Mouse (Mus musculus) heart, postnatal 25 days (tissue): ENCODE results near the gene 6820408C15Rik. TPM values are rescaled to one million over a fixed set of nuclear protein-coding genes. Genes with fewer than 3 reads are reported as not detected.

Experiments used
- DNase-seq: peaks from one replicate; pipeline ENCODE4 v3.0.0; 2022; ENCODE audit warnings: low spot score
- intact Hi-C: fragments of 180-260 bp; cut with DNase I; formaldehyde crosslinking; loops from one replicate; pipeline ENCODE4 v1.15.1; 2025
- total RNA-seq, 2 experiments: library from RNA; stranded (reverse); gene quantifications; 2 replicates each; pipeline ENCODE4 v1.2.3; 2021

Gene 6820408C15Rik
- total RNA-seq, result 1 to 10 TPM; 2.8 to 3.0 TPM

DNA sequence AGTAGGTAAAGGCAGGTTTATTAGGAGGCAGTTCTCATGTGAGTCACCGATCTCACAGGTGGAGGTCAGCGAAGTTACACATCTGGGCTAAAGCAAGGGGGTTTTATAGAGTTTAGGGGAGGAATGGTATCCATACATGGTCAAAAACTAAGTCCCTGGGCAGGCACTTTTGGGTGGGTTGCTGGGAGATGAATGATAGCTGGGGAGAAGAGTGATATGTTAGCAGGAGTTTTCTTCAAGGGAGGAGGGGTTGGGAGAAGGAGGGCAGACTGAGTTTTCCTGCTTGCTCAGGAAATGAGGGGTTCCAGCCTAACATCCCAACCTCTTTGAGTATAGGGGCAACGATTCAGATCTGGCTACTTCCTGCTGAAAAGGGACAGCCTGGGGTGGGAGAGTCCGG lies at the start of gene 6820408C15Rik:
Gene 6820408C15Rik, plus strand, starts transcription at position 301 of the 400 bp plus-strand sequence.
- no peak for DNase-seq
- intact Hi-C loops, result loop anchor here (2.0 kb wide), 2 partner anchors 16 to 20 kb away; partner anchors contain the start of gene Sox12

DNA sequence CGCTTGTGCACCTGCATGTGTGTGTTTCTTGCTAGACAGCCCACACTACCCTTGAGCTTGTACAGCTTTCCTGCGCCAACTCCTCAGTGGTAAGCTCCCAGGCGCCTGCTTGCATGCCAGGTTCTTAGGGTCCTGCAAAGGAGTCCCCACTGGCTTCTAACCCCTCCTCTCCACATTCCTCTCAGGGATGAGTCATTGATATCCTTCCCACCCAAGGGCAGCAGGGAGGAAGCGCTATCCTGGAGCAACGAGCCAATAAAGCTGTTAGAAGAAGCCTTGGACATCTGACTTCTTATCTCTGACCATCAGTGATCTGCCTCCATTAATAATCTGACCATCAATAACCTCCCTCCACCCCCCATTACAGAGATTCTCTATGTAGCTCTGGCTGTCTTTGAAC lies 47.5 kb upstream of the 6820408C15Rik start:
- intact Hi-C loops, result loop anchor here (5.0 kb wide), 4 partner anchors 96 to 341 kb away; no protein-coding TSS in a partner anchor

DNA sequence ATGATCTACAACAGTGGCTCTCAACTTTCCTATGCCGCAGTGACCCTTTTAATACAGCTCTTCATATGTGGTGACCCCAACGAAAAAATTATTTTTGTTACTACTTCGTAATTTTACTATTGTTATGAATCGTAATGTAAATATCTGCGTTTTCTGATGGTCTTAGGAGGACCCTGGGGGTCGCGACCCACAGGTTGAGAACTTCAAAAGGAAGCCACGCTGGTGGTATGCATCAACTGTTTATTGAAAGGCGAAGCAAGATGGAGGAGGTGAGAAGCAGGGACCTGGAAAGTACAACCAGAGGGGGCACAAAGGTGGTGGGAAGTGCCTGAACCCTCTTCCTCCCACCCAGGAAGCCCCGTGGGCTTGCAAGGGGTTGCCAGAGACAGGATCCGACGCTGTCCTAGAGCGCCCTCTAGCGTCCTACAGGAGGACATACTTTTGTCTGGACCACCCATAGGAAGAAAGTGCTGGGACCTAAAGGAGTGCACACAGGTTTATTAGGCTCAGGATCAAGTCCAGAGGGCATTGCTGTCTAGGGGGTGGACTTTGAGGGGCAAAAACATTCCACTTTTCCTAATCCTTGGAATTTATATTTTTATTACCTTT lies 46.8 kb upstream of the 6820408C15Rik start:
- intact Hi-C loops, result loop anchor here (5.0 kb wide), 4 partner anchors 96 to 341 kb away; no protein-coding TSS in a partner anchor
- DNase-seq, result no peak

More for the DNA sequence above, 47.5 kb upstream of the 6820408C15Rik start:
- DNase-seq, result no peak

DNA sequence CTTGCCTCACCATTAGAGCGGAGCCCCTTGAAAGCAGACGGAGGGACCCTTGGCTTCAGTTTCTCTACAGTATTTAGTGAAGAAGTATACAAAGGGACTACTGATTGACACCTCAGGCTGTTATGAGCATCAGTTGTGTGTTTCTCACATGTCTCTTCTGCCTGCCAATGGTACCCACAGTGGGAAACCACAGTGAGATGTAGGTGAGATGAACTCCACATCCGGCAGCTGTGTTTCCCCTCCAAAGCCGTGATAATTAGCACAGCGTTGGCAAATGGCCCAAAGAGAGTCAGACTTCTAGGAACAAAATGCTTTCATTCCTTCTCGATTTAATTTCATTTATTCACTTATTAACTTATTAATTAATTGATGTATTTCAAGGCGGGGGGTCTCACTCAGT lies 43.3 kb upstream of the 6820408C15Rik start:
- intact Hi-C loops, result no loop called here
- DNase-seq, result no peak

DNA sequence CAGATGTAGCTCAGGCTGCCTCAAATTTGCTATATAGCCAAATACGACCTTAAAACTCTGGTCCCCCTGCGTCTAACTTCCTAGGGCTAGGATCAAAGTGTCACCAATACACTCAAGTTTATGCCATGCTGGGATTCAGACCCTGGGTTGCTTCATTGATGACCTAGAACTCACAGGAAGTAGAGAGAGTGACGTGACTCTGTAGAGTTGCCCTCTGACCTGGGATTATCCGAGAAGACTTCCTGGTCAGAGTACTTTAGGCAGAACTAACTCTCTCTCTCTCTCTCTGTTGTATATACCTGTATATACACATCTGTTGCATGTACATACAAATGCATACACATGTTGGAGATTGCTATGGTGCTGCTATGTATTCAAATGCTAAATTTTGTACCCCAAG lies 42.7 kb upstream of the 6820408C15Rik start:
- intact Hi-C loops, result no loop called here

DNA sequence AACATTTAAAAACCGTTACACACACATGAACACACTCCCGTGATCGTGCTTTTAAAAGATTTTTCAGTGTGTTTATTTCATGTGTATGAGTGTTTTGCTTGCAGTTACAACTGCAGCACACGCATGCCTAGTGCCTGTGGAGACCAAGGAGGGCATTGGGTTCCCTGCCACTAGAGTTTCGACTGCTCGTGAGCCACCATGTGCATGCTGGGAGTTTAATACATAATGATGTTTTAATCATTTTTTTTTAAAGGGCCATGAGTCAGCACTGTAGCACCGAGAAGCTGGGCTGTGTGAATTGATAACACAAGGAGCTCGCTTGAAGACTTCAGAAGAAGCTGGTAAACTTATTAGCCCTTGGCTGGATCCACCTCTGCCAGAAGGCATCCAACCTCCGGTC lies 41.8 kb upstream of the 6820408C15Rik start:
- no peak for DNase-seq
- intact Hi-C loops, result no loop called here

More for the DNA sequence above, 42.7 kb upstream of the 6820408C15Rik start:
- no peak for DNase-seq

DNA sequence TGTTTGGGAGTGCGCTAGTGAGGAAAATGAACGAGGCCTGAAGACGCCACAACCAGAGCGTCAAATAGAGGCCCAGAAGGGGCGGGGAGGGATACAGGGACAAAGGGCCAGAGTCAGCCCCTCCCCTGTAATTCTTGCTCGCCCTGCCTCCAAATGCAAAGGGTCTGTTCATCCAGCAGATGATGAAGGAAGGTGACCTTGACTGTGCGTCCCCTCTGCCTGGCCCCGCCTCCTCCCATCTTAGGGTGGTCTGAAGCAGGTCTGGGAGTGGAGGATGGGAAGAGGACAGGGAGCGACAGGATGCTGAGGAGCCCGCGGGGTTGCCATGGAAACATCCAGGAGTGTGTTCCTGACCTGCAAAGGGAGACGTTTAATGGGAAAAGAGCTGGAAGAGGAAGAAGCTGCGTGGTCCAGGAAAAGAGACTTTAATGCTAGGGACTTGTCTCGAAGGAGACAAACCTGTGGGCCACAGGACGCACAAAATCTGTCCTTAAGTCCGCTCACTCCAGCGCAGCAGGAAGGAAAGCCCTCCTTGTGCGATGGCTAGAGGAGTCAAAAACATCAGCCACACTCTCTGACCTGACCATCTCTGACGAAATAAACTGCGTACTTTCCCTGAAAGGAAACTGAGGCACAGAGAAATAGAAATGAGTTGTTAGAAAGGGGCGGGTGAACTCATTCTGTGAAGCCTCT lies 39.6 kb upstream of the 6820408C15Rik start:
- intact Hi-C loops, result no loop called here
- DNase-seq, result no peak

DNA sequence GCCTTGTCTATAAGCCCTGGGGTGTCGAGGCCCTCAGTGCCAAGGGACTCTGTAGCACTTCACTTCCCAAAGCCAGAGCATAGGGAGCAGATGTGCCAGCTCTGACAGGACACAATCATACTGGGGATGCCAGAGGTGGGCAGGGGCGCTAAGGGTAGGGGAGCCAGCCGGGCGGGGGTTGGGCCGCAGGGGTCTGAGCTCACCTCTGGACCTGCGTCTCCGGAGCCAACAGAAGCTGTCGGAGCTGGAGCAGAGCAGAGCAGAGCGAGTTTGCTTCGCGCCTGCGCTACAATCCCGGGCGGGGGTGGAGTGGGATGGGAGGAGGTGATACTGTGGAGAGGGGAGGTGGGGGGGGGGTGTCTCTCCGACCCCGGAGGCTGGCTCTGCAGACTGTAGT lies 39.0 kb upstream of the 6820408C15Rik start, which contains the start of gene Nrsn2:
Gene Nrsn2, minus strand, starts transcription at position 294 of the 397 bp plus-strand sequence.
- intact Hi-C loops, result no loop called here
- no peak for DNase-seq

DNA sequence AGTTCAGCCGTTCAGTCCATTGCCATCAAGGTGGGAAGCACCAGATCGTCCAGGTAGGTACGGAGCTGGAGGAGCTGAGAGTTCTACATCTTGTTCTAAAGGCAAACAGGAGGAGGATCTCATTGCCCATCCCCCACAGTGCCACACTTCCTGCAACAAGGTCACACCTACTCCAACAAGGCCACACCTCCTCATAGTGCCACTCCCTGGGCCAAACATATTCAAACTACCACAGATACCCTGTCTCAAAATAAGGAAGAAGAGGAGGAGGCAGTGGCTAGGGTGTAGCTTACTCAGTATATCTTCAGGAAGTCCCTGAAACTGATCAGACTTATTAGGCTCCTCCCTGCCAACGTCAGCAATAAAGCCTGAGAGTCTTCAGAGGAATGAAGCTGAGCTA lies 31.2 kb upstream of the 6820408C15Rik start:
- intact Hi-C loops, result no loop called here
- DNase-seq, result no peak

DNA sequence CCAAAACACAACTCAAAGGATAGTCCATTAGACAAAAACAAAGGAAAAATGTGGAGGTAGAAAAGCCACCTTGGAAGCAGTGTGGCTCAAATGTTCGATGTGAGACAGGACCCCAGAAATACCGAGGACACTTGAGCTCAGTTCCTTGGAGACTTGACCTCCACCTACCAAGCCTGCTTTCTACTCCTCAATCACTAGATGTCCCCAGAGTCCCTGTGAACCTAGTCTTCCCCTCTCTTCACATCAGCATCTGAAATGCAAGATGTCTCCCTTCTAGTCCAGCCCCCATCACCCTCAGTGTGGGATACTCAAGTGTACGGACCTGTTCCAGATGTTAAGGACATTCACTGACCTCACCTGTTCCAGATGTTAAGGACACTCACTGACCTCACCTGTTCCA lies 22.6 kb upstream of the 6820408C15Rik start:
- no peak for DNase-seq
- intact Hi-C loops, result loop anchor here (1.0 kb wide), 1 partner anchor 45 kb away; no protein-coding TSS in a partner anchor

DNA sequence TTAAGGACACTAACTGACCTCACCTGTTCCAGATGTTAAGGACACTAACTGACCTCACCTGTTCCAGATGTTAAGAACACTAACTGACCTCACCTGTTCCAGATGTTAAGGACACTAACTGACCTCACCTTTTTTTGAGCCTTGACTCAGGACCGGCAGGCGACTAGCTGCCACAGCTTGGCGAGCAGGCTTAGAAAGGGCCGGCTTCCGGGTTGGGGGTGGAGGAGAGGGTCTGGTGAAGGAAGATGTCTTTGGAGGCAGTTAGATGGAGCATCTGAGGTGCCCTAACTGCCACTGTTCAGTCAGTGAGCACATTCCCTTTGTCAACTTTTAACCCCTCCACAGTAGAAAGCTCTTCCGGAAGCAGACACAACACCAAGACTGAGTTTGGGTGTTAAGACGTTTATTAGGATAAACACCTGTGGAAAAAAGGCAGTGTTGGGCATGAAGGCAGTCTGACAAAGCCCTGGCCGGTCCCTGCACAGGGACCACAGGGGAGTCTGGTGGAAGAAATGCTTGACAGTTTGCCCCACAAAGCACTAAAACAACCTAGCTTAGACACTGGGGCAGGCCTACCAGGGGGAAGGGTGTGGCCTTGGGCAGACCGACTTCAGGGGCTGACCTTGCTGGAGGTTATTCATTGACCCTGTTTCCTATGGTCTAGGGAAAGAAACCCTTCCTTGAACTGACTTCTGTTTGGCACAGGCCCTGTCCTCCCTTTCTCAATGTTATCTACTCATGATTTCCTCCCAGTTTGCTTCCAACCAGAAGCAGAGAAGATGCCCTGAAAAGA lies 22.0 kb upstream of the 6820408C15Rik start:
- no peak for DNase-seq
- intact Hi-C loops, result loop anchor here (1.0 kb wide), 1 partner anchor 44 kb away; no protein-coding TSS in a partner anchor

DNA sequence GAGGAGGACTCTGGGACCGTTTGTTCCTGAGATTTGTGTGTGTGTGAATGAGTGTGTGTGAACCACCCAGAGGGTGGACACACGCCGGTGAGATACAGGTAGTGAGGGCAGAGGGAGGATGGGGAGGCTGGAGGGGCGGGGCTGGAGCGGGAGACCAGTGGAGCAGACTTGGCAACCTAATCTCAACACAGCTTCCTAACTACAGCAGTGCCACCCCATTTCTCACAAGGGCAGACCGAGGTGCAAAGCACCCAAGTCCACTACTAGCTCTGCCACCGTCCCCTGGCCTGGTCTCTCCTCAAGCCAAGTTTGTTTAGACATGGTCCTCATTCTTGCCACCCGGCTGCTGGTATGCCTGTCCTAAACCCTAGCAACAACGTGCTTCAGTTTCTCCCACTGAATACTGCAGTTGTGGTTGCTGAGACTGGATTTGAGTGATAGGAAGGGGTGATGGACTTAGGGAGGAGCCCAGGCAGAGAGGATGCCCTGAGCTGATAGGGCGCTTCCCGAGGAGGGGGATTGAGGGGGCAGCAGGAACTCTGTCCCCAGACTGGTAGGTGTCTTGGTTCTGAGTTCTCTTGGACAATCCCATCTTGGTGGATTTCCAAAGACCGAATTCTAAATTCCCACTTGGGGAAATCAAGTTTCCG lies 20.0 kb upstream of the 6820408C15Rik start:
- intact Hi-C loops, result no loop called here

DNA sequence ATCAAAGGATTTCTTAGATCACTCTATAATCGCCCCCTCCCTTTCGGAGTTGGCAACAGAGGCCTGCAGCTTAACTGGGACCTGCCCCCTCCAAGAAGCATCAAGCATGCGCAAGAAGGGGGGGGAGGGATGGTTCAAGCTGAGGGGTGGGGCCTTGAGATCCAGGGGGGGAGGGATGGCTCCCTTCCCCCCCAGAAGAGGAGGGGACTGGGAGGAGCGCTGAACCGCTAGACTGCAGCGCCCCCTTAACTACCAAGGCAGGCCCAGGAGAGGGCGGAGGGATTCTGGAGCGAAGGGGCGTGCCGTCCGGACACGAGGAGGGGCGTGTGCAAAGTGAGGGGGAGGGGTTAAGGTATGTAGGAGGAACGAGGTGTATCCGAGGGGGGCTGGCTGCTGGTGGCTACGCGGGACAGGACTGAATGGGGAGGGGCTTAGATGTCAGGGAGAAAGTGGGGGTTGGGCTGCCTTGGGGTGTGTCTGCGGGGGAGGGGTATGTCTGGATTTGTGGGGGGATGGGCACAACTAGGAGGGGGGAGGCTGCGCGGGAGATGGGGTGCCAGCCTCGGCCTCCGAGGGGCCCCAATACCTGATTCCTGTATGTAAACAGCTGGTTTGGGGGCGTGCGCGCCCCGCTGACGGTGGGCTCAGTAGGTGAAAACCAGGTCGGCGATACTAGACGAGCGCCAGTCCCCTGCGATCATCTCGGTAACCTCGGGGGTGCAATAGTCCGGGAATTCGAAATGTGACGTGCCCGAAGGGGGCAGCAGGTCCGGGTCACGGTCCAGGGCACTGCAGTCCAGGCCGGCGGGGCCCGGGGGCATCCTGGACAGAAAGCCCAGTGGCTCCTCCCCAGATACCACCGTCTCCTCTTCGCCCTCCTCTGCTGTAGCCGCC lies 19.0 kb upstream of the 6820408C15Rik start:
- peak; percentile 77 for DNase-seq
- intact Hi-C loops, result no loop called here

More for the DNA sequence above, 20.0 kb upstream of the 6820408C15Rik start:
- no peak for DNase-seq

DNA sequence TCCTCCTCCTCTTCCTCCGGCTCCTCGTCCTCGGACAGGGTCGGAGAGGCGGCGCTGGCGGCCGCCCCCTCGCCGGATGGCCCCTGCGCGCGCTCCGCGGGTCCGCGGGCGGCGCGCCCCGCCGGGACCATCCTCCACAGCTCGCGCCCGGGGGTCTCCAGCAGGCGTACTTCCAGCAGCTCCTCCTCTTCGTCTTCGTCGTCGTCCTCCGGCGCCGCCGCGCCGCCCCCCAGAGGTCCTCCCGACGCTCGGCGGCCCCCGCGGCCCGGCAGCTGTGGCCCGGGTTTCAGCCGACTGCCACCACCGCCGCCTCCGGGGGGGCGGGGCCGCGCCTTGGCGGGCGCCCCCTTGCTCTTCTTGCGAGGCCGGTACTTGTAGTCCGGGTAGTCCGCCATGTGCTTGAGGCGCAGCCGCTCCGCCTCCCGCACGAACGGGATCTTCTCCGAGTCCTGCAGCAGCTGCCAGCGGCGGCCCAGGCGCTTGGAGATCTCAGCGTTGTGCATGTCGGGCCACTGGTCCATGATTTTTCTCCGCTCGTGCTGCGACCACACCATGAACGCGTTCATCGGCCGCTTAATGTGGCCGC lies 18.3 kb upstream of the 6820408C15Rik start:
- DNase-seq, result peak; percentile 69
- intact Hi-C loops, result no loop called here

DNA sequence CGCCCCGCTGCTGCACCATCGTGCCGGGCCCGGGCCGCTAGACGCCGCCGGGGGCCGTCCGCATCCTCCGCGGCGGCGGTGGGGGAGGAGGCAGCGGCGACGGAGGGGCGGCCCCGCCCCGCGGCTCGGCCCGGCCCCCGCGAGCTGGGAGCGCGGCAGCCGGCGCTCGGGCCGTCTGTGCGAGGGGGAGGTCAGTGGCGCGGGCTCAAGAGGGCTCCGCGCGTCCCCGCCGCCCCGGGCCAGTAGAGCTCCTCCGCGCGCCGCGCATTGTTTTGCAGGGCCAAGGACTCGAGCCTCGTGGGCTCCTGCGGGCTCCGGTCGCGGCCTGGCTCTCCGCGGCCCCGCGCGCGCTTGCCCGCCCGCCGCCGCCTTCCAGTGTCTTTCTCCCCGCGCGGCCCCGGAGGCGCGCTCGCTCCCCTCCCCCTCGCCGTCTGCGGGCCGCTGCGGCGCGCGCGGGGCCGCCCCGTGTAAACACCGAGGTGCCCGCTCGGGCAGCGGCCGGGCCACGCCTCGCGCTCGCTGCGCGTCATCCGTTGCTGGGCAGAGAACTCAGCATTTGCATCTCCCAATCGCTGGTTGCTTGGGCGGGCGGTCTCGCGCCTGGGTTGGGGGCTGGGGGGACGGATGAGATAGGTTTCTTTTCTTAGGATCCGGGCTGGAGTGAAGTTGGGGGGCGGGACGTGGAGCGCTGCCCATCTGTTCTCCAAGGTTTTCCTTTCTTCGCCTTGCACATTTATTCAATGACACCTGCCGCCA lies 17.5 kb upstream of the 6820408C15Rik start, which contains the start of gene Sox12:
Gene Sox12, minus strand, starts transcription at position 384 of the 756 bp plus-strand sequence.
- peak; percentile 85 for DNase-seq
- intact Hi-C loops, result loop anchor here (2.0 kb wide), 1 partner anchor 17 kb away; the partner anchor contains the start of genes 6820408C15Rik and Zcchc3

DNA sequence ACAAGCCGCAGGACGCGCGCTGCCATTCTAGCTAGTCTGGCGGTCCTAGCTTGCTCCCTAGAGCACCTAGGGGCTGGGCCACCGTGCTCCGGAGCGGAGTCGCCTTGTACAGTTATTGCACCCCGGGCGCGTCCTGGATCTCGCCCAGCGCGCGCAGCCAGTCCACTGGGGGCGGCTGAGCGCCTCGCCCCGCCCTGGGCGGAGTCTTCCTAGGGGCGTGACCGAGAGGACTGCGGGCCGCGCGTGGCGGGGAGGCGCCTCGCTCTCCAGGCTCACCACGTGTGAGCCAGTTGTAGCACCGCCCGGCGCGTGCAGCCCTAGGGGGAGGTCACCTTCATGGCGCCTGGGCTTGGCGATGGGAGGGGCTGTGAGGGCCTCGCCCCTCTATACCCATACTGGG lies 16.7 kb upstream of the 6820408C15Rik start:
- intact Hi-C loops, result loop anchor here (2.0 kb wide), 1 partner anchor 16 kb away; the partner anchor contains the start of genes 6820408C15Rik and Zcchc3
- DNase-seq, result peak; percentile 91

DNA sequence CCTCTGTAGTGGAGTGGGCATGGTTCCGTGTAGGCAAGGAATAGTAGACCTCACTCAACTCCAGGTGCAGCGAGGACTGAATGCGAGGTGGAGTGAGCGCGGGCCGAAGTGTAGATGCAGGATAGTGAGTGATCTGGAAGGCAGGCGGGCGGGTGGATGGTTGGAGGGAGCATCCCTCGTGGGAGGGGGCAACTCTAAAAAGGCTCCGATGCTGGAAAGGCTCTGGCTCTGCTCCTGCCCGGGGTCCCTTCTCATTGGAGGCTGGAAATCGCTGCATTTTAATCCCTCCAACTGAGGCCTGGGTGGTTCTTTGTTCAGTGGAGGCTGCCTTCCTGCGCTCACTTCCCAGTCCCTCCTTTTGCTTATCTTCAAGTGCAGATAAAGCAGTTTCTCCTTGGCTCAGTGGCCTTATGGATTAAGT lies 16.3 kb upstream of the 6820408C15Rik start:
- DNase-seq, result no peak
- intact Hi-C loops, result loop anchor here (2.0 kb wide), 1 partner anchor 16 kb away; the partner anchor contains the start of genes 6820408C15Rik and Zcchc3
